Mouse (Mus musculus): ENCODE results near the gene Setd5.

The Setd5 gene

GRCm38 (mm10) chr6:113133360-113133759, 56.2 kb downstream of the Setd5 start:
- no peak for DNase-seq (ENCODE audit: low read depth)

DNA sequence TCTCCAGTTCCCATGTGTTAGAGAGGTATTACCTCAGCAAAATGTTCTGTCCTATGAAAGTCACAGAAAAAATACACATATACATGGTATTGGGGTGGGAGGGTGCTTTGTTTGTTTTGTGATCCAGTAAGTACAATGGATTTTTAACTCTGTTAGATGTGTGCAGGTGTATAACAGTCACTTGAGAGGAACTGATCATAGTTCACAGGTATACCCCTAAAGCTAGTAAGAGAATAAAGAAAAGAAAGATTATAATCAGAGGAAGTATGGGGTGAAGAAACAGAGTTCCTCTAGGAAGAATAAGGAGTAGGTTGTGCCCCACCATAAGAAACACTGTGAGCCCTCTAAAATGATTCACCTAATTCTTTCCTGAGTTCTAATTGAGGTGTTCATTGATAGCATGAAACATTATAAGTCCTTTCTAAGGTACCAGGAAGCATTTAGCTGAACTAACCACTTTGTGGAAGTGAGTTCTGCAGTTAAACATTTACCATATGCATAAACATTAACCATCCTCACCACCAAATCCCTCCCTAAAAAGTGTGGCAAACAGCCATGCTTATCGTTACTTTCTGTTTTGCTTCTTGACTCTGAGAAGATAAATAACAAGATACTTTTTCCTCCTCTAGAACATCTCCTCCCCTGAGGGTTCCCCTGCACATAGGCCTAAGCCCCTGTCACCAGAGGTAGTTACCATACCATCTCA, 64.4 kb downstream of the Setd5 start:
- peak; percentile 23 for DNase-seq (ENCODE audit: low read depth)

DNA sequence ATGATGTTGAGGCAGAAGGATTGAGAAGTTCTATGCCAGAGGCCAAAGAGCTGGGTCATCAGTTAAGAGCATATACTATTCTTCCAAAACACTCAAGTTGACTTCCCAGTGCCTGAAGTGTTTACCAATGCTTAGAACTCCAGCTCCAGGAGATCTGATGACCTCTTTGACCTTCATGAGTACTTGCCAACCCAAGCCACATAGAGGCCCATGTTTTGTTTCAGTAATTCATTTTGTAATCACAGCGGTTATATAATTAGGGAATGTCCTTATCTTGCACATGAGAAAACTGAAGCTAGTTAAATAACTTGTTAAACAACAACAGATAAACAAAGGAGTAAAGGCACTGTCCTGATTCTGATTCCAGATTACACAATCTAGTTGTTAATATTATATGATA, 67.6 kb downstream of the Setd5 start:
- DNase-seq (ENCODE audit: low read depth) = no peak

- no peak for DNase-seq (ENCODE audit: low read depth)
Observed at GRCm38 (mm10) chr6:113145249-113145648, 68.1 kb downstream of the Setd5 start.

DNA sequence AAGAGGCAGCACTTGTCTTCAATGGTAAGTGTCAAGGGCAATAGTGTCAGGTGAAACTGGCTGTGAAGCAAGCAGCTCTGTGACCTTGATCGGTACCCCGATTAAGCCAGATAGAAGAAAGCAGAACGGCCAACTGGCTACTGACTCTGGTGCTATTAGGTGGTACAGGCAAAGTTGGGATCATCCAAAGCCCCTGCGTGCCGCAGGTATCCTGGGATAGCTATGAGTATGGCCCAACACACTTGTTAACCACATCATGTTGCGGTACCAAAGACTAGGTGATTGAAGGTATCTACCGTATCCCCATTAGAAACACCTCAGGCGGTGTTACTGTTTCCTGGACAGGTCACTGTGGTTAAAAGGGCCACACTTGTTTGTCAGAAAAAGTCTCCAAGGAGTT, 76.9 kb downstream of the Setd5 start:
- no peak for DNase-seq (ENCODE audit: low read depth)

DNA sequence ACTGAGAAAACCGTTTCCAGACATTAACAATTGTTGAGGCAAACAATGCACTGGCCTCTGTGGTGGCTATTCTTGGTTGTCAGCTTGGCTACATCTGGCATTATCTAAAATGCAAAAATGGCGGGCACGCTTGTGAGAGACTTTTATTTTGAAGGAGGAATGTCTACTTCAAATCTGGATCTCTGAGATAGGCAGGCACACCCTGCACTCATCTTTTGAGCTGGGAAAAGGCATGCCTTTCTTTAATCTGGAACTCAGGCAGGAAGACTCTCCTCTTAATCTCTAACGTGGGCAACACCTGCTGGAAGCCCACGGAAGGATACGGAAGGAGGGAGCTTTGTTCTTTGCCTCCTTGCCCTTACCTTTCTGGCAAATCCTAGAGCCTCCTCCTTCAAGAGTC, 77.7 kb downstream of the Setd5 start:
- DNase-seq (ENCODE audit: low read depth) = no peak

DNA sequence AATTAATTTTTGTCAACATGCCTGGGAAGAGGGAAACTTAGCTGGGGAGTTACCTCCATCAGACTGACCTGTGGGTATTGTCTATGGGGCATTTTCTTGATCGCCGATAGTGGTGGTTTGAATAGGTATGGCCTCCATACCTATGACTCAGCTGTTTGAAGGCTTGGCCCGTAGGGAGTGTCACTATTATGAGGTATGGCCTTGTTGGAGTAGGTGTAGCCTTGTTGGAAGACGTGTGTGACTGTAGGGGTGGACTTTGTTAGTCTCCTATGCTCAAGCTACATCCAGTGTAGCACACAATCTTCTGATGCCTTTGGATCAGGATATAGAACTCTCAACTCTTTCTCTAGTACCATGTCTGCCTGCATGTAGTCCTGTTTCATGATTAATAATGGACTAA, 78.9 kb downstream of the Setd5 start:
- no peak for DNase-seq (ENCODE audit: low read depth)

DNA sequence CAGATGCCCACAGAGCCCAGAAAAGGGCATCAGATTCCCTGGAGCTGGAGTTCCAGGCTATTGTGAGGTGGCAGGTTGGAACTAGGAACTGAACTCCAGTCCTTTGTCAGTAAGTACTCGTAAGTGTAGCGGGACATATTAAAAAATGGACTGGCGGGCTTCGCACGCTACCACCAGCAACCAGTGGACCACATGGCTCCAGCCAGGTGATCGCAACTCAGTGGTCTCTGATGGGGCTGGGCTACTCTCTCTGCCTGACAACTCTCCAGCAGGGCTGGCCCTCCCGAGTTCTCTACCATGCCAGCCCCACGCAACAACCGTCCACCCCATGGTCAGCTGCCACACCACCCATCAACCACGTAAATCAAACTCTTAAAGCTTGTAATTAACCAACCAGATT, 82.9 kb downstream of the Setd5 start:
- DNase-seq (ENCODE audit: low read depth) = no peak

- no peak for DNase-seq (ENCODE audit: low read depth)
Observed at GRCm38 (mm10) chr6:113161982-113162381, 84.8 kb downstream of the Setd5 start.

- no peak for DNase-seq (ENCODE audit: low read depth)
Observed at GRCm38 (mm10) chr6:113163513-113163912, 86.3 kb downstream of the Setd5 start.

DNA sequence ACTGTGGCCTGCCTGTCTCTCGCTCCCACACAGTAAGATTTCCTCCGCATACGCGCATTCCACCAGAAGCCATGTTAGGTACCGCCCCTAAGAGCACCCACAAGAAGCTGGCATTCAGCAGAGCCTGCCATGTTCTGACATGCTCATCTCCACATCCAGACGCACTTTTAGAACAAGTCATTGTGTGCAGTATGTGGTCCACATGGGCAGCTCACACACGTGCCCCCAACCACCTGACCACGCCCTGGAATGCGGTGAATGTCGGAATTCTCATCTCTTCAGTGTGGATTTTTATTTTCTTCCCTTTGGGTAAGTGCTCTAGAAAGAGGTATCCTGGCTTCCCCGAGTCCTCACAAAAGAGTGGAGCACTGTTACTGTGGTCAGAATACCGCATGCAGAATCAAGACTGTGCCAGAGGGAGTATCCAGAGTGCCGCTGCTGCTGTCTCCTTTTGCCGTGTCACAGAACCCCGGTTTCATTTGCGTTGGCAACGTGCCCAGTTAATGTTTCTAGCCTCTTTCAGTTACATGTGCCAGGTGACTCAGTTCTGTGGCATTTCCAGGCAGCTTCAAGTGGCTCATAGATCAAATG, 89.6 kb downstream of the Setd5 start:
- DNase-seq (ENCODE audit: low read depth) = peak; percentile 19

GRCm38 (mm10) chr6:113168316-113168975, 91.3 kb downstream of the Setd5 start:
- DNase-seq (ENCODE audit: low read depth) = no peak

- no peak for DNase-seq (ENCODE audit: low read depth)
Observed at GRCm38 (mm10) chr6:113169852-113170251, 92.7 kb downstream of the Setd5 start.

- no peak for DNase-seq (ENCODE audit: low read depth)
Observed at GRCm38 (mm10) chr6:113170651-113171050, 93.5 kb downstream of the Setd5 start.

DNA sequence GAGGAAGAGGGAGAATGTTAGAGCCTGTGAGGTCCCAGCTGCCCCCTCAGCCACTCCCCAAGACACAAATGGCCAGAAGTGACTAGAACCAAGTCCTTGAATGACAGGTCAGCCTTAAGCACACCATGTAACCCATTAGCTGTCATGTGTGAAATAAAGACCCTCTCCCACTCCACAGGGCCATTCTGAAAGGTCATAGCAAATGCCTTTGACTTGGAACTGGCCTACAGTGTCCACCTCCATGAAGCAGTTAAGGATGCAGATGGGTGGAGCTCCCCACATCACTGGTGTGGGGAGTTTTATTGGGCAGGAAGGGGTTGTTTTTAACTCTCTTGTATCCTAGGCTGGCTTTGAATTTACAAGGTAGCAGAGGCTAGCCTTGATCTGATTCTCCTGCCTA, 94.8 kb downstream of the Setd5 start:
- no peak for DNase-seq (ENCODE audit: low read depth)

DNA sequence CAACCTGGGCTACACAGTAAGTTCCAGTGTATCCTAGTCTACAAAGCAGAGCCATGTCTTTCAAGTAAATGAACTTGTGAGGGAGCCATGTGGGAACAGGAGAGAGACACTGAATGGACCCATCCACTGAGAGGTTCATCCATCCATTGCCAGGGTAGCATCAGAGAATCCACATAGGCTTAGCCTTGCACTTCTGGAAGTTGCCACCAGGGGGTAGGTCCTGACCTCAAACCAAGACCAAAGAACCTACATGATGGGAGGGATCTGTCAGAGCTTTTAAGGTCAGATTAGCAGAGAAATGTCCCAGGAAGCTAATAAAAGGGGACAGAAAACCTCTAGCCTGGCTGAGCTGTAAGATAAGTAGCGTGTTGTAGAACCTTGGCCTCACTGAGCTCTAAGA, 95.4 kb downstream of the Setd5 start:
- DNase-seq (ENCODE audit: low read depth) = peak; percentile 76

DNA sequence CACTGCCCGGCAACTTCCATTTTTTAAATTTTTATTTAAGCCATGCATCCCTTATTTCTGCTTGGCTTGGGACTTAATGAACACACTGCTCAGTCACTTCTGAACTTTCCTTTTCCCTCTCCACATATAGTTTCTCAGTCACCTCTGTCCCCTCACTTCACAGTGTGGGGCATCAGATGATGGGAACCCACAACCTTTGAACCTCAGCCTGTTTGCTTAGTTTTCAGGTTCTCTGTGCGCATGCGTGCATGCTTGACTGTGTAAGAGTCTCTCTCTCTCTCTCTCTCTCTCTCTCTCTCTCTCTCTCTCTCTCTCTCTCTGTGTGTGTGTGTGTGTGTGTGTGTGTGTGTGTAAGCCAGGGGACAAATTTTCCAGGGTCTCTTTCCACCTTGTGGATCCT, 98.3 kb downstream of the Setd5 start:
- DNase-seq (ENCODE audit: low read depth) = no peak

DNA sequence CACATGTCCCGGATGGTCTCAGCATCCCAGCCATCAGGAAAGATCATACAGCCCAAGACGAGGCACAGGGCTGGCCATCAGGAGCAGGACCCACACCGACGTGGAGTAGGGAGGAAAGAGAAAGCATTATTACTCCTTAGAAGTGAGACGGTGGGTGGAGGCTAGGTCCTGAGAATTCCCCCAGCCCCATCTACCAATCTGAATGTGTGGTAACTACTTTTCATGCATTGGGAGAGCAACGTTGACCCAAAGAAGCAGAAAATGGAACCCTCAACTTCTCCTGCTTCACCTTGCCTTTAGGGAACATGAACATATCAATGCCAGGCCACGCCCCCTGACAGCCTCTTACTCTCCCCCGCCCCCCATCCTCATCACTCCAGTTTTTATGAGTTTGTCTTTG, 99.4 kb downstream of the Setd5 start:
- DNase-seq (ENCODE audit: low read depth) = no peak

DNA sequence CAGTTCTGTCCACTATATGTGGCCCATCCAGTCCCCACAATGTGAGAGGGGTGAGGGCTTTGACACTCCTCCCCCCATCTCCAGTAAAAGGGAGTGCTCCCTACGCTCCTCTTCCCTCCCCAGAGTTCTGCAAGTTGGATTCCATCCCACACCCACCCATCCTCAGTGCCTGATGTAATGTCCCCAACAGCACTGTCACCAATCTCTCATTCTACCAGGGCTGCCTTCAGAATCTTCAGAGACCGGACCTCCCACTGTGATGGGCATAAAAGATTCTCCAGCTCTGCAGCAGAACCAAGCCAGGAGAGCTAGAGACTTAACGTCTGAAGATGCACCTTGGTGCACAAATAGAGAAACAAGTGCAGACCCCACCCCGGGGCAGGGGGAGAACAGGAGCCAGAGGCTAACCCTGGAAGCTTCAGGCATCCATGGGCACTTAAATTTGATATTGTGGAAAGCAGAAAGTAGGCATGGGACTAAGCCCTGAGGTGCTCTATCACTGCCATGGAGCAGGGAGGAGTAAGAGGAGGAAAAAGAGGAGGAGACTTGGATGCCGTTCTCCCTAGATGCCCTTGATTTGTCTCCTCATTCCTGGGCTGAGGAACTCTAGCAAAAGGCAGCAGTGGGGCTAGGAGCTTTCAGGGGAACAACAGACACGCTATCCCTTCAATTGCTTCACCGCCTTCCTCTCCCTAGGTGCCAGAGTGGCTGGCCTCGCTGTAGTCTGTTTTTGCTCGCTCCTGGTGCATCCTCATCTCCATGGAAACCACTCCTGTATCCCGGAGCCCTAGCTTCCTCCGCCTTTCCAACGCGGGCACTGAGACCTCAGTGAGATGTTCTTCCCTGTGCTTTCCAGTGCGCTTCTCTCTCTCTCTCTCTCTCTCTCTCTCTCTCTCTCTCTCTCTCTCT, 101.4 kb downstream of the Setd5 start:
- DNase-seq (ENCODE audit: low read depth) = no peak

- DNase-seq (ENCODE audit: low read depth) = no peak
Observed at GRCm38 (mm10) chr6:113179195-113179733, 102.1 kb downstream of the Setd5 start.

DNA sequence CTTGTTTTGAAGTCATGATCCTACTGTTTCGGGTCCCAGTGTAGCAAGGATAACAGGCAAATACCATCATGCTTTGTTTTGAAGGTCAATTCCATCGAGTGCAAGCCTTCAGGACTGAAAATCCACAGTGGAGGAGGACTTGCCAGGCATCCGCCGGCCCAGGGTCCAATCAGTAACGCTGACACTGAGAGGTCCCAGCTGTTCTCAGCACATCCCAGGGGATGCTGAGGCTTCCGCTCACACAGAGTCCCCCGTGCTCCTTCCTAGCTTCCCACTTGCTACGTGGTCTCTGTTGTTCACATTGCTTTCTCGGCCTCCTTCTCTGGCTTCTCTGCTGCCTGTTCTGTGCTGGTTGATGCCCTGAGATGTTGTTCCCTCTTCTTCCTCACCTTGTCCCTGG, 107.0 kb downstream of the Setd5 start:
- no peak for DNase-seq (ENCODE audit: low read depth)

DNA sequence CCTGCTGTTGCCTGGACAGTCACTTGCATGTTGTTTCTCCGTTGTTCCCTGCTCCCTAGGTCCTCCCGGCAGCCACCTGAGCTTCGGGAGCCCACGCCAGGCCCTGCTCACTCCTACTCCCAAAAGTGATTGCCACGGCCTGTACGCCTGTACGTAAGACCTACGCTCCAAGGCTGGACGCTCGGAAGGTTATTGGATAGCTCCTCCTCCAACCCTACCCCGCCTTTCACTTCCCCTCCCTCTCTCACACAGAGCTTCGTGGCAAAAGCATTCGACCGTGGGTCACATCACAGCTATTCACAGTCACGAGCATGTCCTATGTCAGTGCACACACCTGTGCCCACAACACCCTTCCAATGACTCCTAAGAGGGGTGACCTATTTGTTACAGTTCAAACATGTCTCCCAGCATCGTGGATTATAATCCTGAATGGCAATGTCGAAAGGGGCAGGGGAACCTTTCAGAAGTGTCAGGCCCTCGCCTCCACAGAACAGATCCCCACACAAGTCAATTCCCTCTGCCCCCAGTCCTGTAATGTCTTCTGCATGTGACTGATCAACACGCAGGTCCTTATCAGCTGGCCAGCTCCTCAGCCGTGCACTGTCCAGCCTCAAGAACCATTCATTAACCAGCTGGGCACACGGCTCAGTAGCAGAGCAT, 107.8 kb downstream of the Setd5 start:
- DNase-seq (ENCODE audit: low read depth) = no peak
